Mouse (Mus musculus) embryonic facial prominence, embryonic 11.5 days (tissue): ENCODE measurements around the gene Gm10999. TPM values are rescaled to one million over a fixed set of nuclear protein-coding genes. Genes with fewer than 3 reads are reported as not detected.
"Not testable (repeated sequence)": the region's sequence is repeated elsewhere in the genome, so short reads cannot be mapped to it uniquely, and the experiment has no call there.

ENCODE experiments used
- ATAC-seq: fragments of 200-750 bp; cut with Nextera tagmentation; replicated peaks from 2 replicates; pipeline ENCODE4 v1.8.0; 2017; ENCODE audit warnings: low read depth; ENCODE audit not compliant: insufficient number of reproducible peaks, low FRiP score, low TSS enrichment
- DNase-seq: peaks from one replicate; pipeline ENCODE4 v3.0.0-alpha.2; 2015; ENCODE audit warnings: low spot score
- H3K27ac ChIP-seq: fragments of 300-500 bp; sonication (generic); replicated peaks from 2 replicates; pipeline ENCODE4 v1.5.1; 2014; ENCODE audit warnings: mild to moderate bottlenecking, low read depth, low read length, control low read depth
- H3K27me3 ChIP-seq: fragments of 300-500 bp; sonication (generic); 2 replicates; pipeline ENCODE4 v1.6.1; 2014; ENCODE audit warnings: mild to moderate bottlenecking, low read length, moderate library complexity, mixed read lengths; ENCODE audit not compliant: control insufficient read depth, insufficient read depth
- H3K36me3 ChIP-seq: fragments of 300-500 bp; sonication (generic); replicated peaks from 2 replicates; pipeline ENCODE4 v1.6.1; 2014; ENCODE audit warnings: low read depth, mild to moderate bottlenecking, low read length, moderate library complexity, mixed read lengths; ENCODE audit not compliant: control insufficient read depth, insufficient read depth
- H3K4me1 ChIP-seq: fragments of 300-500 bp; sonication (generic); 2 replicates; pipeline ENCODE4 v1.6.1; 2014; ENCODE audit warnings: low read length, mixed read lengths; ENCODE audit not compliant: control insufficient read depth, insufficient read depth
- H3K4me2 ChIP-seq: fragments of 300-500 bp; sonication (generic); 2 replicates; pipeline ENCODE4 v1.6.1; 2014; ENCODE audit warnings: low read depth, mild to moderate bottlenecking, control low read depth, low read length, moderate library complexity
- H3K4me3 ChIP-seq: fragments of 300-500 bp; sonication (generic); 2 replicates; pipeline ENCODE4 v1.5.1; 2014; ENCODE audit warnings: low read depth, low read length, control low read depth
- H3K9ac ChIP-seq: fragments of 300-500 bp; sonication (generic); replicated peaks from 2 replicates; pipeline ENCODE4 v1.6.1; 2014; ENCODE audit warnings: mild to moderate bottlenecking, control low read depth, low read length
- H3K9me3 ChIP-seq: fragments of 300-500 bp; sonication (generic); replicated peaks from 2 replicates; pipeline ENCODE4 v1.6.1; 2016; ENCODE audit warnings: mild to moderate bottlenecking, low read length, inconsistent platforms, mixed read lengths; ENCODE audit not compliant: control insufficient read depth
- WGBS: fragments of 180-500 bp; shearing (Covaris S2); extraction: QIAGEN DNeasy Blood & Tissue Kit; methylation state at CpG from one replicate; pipeline ENCODE4 v1.1.7; 2014; 5-methylcytosine and 5-hydroxymethylcytosine counted together
- polyA plus RNA-seq: library from polyadenylated mRNA; unstranded; fragments of >200 nt; fragmentation: Nextera tagmentation; extraction: Ambion mirVana; gene quantifications from 2 replicates; pipeline ENCODE4 v1.2.1, GENCODE M21; 2014

Gene Gm10999
- polyA plus RNA-seq: not detected in 2 replicates

DNA sequence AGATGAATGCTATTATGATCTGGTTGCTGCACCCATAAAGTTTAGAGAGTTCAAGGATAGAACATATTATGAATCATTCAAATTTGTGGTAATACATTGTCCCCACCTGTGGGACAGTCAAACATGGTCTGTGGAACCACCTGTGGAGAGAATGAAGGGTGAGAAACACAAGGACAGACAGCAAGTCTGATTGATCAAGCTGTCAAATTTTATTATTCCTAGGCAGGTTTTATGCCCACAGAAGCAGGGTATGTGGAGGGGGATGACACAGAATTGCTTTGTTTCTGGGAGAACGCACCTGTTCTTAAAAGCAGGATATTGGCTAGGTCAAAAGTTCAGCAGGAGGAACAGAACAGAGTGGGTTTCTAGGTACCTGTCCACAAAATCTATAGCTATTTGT, at the start of gene Gm10999:
Gene Gm10999, minus strand, starts transcription at position 101 of the 400 bp plus-strand sequence.
- Histone ChIP-seq H3K4me2 (no peak within 1 kb of the TSS), H3K9ac (no peak within 1 kb of the TSS), H3K27ac (no peak within 1 kb of the TSS), H3K4me3 (no peak within 1 kb of the TSS), H3K27me3 (no peaks in the 10 kb centered on the region), H3K9me3 (no peaks in the 10 kb centered on the region), H3K36me3 (no peaks in the 10 kb centered on the region), H3K4me1 (no peaks in the 10 kb centered on the region)
- DNase-seq (no peak), ATAC-seq (no peak)
- WGBS: 84% methylated on average over 1 of the region's 1 CpGs

DNA sequence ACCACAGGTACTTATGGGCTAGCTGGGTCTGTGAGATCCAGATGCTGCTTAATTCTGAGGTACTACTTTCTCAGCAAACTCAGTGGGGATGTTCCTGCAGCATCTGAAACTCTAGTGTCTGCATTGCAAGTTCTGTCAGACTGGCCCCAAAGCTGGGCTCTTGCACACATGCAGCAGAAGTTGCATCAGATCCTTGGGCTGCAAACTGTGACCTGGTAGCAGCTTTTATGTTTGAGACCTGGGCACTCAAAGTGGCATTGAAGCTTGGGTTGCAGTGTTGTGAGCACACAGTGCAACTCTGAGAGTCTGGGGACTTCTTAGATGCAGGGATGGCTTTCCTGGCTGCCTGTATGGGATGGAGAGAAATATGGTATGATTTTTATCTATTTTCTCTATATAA, 2.0 kb upstream of the Gm10999 start:
- H3K4me2 ChIP-seq: no peak overlapping the region
- no peaks in the 10 kb centered on the region for H3K36me3 ChIP-seq
- H3K27me3 ChIP-seq: no peaks in the 10 kb centered on the region
- no peak for DNase-seq
- no peak overlapping the region for H3K9ac ChIP-seq
- ATAC-seq: no peak
- H3K4me3 ChIP-seq: no peak overlapping the region
- H3K27ac ChIP-seq: no peak overlapping the region
- H3K9me3 ChIP-seq: no peaks in the 10 kb centered on the region
- H3K4me1 ChIP-seq: no peaks in the 10 kb centered on the region

DNA sequence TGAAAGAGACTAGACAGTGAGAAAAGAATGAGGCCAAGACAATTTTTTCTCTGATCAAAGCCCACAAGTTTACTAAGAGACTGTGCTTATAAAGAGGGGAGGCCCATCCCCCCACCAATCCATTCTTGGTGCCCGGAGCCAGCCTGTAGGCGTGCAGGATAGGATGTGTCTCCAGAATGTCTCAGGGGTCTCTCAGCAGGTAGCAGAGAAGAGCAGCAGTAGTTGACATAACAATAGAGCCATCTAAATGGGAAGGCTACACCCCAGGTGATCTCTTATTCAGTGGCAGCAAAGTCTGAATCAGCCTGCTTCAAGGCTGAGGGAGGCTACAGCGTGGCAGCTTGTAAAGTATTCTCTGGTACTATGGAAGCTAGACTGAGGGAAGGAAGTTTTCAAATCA, 15.7 kb downstream of the Gm10999 start:
- not testable (repeated sequence) for H3K9ac ChIP-seq, H3K4me3 ChIP-seq, H3K4me2 ChIP-seq, DNase-seq, H3K4me1 ChIP-seq, H3K36me3 ChIP-seq, H3K27me3 ChIP-seq, H3K27ac ChIP-seq, ATAC-seq, H3K9me3 ChIP-seq
- 46% methylated on average over 3 of the region's 3 CpGs for WGBS

Other genes starting within 250 kb of the Gm10999 start
- gene Ccdc7a, start 66.1 kb downstream of the Gm10999 start, polyA plus RNA-seq: not detected in 2 replicates
- gene Ccdc7b, start 64.5 kb downstream of the Gm10999 start, polyA plus RNA-seq: not detected in 2 replicates
- 30.7 and 33.0 TPM in 2 replicates for gene 2610044O15Rik8, start 102.7 kb upstream of the Gm10999 start, polyA plus RNA-seq